Mouse (Mus musculus): Measurements from ENCODE around the gene Depdc1a. TPM values are rescaled to one million over a fixed set of nuclear protein-coding genes. Genes with fewer than 3 reads are reported as not detected.

Depdc1a gene
- polyA plus RNA-seq, 1 experiment from 2014 or later = 36.1 TPM

Other genes starting within 250 kb of the Depdc1a start
- not detected in 2 replicates for gene Rpe65, start 103.7 kb downstream of the Depdc1a start, polyA plus RNA-seq (2014; fragmentation: Nextera tagmentation; extraction: Ambion mirVana)

All from stomach, embryonic 14.5 days (tissue).